Mouse (Mus musculus): ENCODE data around the gene Dscam. TPM values are rescaled to one million over a fixed set of nuclear protein-coding genes. Genes with fewer than 3 reads are reported as not detected.

The Dscam gene
- polyA plus RNA-seq (2015; fragmentation: Illumina TruSeq; extraction: RNeasy Lipid Tissue Mini Kit (QIAGEN cat#74804); ENCODE audit: insufficient read depth, low read depth, low replicate concordance): not detected

GRCm38 (mm10) chr16:97170513-97171081 is at the start of gene Dscam:
Dscam (minus strand) TSS chr16:97170752.

Other genes with a start within 250 kb of the Dscam start
- 8.4 TPM for gene Bace2, start 186.0 kb upstream of the Dscam start, polyA plus RNA-seq (2015; fragmentation: Illumina TruSeq; extraction: RNeasy Lipid Tissue Mini Kit (QIAGEN cat#74804); ENCODE audit: insufficient read depth, low read depth, low replicate concordance)